Mouse (Mus musculus) kidney, adult 2 months (tissue): ENCODE data around the gene Irs1.

Source experiments
- CTCF ChIP-seq: fragments of 200-500 bp; conservative IDR thresholded peaks from 2 replicates; pipeline ENCODE4 v1.5.1; 2011; ENCODE audit warnings: low read depth, mild to moderate bottlenecking, control low read depth, low read length, moderate library complexity, mixed read lengths; ENCODE audit not compliant: insufficient read depth, insufficient read length
- POLR2A ChIP-seq: fragments of 200-500 bp; IDR thresholded peaks from one replicate; pipeline ENCODE4 v1.6.1; 2011; ENCODE audit warnings: low read depth, low read length, control low read depth

GRCm38 (mm10) chr1:82191579-82191978 lies 99.6 kb downstream of the Irs1 start:
- TF ChIP-seq CTCF (no peak), POLR2A (no peak)
